Mouse (Mus musculus): ENCODE measurements around the gene Exoc3l.
A peak's percentile ranks its signal among the peaks of the same experiment; 100 is the strongest.
"Not testable (repeated sequence)": the region's sequence is repeated elsewhere in the genome, so short reads cannot be mapped to it uniquely, and the experiment has no call there.

Gene Exoc3l

DNA sequence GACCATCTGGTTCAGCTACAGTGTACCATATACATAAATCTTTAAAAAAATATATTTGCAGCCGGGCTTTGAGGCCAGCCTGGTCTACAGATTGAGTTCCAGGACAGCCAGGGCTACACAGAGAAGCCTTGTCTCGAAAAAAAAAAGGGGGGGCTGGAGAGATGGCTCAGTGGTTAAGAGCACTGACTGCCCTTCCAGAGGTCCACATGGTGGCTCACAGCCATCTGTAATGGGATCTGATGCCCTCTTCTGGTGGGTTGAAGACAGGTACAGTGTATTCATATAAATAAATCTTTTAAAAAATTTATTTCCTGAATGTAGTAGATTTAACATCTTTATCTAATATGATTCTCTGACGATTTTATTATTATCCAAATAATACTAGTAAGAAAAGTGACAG is 4.1 kb downstream of the Exoc3l start:
- DNase-seq (ENCODE audit: low spot score) = not testable (repeated sequence)

DNA sequence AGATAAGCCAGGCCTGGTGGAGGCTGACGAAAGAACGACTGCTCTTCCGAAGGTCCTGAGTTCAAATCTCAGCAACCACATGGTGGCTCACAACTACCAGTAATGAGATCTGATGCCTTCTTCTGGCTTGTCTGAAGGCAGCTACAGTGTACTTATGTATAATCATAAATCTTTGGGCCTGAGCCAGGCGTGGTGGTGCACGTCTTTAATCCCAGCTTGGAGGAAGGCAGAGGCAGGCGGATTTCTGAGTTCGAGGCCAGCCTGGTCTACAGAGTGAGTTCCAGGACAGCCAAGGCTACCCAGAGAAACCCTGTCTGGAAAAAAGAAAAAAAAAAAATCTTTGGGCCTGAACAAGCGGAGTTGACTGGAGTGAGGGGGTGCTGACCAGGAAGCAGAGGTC is 4.5 kb downstream of the Exoc3l start:
- not testable (repeated sequence) for DNase-seq (ENCODE audit: low spot score)

DNA sequence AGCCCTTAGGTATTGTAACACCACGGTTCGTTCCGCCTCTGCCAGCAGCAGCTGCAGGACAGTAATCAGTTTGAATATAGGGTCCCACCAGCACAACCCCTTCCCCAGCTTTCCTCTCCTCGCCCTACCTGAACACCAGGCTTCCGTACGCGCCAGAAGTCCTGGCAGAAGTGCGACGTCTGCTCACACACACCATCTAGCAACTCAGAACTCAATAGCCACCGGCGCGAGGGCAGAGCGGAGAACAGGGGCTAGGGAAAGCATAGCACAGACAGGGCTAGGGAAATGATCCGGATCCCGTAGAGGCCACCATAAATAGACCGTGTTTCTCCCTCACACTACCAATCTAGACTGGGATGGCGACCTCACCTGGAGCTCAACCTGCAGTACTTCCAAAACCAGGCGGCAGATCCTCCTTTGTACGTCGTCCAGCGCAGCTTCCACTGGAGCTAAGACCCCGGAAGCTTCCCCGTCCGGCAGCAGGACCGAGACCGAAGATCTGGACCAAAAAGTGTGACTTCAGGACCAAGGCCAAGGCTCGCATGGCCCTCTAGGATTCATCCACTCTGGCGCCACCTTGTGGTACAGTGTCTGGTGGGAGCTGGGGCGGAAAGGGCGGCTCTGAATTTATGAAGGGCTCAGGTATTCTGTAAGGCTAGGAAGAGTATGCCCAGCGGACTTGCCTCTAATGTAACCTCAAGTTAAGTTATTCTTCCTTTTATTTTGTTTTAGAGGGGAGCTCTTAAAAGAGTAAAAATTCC is 5.2 kb downstream of the Exoc3l start:
- DNase-seq (ENCODE audit: low spot score) = peak; percentile 90

GRCm38 (mm10) chr8:105289805-105290460 is 6.0 kb downstream of the Exoc3l start, which contains the start of gene 4931428F04Rik:
TSS of gene 4931428F04Rik (minus strand) at chr8:105289864.
- DNase-seq (ENCODE audit: low spot score) = no peak

GRCm38 (mm10) chr8:105288958-105289732 is 6.8 kb downstream of the Exoc3l start:
- peak; percentile 78 for DNase-seq (ENCODE audit: low spot score)

- no peak for DNase-seq (ENCODE audit: low spot score)
These were observed 7.7 kb downstream of the Exoc3l start for GRCm38 (mm10) chr8:105288231-105288630.

DNA sequence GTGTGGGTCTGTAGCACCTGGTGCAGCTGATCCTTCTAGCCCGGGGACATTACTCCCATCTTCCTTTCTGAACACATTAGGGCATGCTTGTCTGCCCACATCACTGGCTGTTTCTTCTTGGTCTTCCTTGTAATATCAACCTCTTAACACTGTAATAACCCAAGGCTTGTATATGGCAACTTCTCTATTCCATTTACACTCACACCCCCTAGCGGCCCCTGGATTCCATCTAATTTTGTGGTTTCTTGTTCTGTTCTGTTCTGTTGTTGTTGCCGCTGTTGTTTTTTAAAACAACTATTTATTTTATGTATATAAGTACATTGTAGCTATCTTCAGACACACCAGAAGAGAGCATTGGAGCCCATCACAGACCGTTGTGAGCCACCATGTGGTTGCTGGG is 9.0 kb downstream of the Exoc3l start:
- no peak for DNase-seq (ENCODE audit: low spot score)

DNA sequence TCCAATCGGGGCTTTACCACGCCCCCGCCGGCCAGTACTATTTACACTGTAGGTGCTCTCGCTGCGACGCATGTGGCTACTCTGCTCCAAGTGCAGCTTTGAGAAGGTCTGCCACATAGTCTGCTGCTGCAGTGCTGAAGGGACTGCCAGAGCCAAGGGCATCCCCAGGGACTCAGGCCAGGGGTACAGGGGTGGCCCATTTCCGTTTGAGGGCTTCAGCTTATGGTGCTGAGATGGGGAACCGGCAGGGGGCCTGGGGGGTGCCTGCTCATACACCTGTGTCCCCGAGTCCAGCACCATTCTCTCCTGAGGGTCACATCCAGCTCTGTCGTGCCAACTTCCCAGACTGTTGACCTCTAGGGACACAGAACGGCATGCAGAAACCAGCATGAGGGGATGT is 10.4 kb downstream of the Exoc3l start:
- no peak for DNase-seq (ENCODE audit: low spot score)

- DNase-seq (ENCODE audit: low spot score) = no peak
These were observed 12.8 kb downstream of the Exoc3l start for GRCm38 (mm10) chr8:105283074-105283473.

- no peak for DNase-seq (ENCODE audit: low spot score)
These were observed 13.7 kb downstream of the Exoc3l start for GRCm38 (mm10) chr8:105282239-105282638.

- no peak for DNase-seq (ENCODE audit: low spot score)
These were observed 14.1 kb downstream of the Exoc3l start for GRCm38 (mm10) chr8:105281821-105282220.

DNA sequence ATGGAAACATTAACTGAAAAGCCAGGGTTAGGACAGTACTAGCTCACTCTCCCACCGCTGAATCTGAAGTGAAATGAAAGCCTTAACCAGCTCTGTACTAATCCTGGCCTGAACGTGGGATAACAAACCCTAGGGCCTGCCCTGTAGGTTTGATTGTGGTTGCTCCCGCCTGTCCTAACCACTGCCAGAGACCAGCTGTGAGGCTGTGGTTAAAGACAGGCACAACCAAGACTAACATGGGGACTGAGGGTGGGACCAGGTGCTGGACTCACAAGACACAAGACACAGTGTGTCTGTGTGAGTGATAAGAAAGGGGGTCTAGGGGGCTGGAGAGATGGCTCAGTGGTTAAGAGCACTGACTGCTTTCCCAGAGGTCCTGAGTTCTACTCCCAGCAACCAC is 15.3 kb downstream of the Exoc3l start:
- no peak for DNase-seq (ENCODE audit: low spot score)

DNA sequence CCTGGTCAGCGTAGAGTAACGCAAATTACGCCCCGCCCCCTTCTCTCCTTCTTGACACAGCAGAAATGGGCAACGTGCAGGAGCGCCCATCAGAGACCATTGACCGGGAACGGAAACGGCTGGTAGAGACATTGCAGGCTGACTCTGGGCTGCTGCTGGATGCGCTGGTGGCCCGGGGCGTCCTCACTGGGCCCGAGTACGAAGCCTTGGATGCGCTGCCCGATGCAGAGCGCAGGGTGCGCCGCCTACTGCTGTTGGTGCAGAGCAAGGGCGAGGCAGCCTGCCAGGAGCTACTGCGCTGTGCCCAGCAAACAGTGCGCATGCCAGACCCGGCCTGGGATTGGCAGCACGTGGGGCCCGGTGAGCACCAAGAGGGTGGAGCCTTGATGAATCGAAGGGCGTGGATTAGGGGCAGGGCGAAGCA is 17.0 kb downstream of the Exoc3l start:
- no peak for DNase-seq (ENCODE audit: low spot score)

DNA sequence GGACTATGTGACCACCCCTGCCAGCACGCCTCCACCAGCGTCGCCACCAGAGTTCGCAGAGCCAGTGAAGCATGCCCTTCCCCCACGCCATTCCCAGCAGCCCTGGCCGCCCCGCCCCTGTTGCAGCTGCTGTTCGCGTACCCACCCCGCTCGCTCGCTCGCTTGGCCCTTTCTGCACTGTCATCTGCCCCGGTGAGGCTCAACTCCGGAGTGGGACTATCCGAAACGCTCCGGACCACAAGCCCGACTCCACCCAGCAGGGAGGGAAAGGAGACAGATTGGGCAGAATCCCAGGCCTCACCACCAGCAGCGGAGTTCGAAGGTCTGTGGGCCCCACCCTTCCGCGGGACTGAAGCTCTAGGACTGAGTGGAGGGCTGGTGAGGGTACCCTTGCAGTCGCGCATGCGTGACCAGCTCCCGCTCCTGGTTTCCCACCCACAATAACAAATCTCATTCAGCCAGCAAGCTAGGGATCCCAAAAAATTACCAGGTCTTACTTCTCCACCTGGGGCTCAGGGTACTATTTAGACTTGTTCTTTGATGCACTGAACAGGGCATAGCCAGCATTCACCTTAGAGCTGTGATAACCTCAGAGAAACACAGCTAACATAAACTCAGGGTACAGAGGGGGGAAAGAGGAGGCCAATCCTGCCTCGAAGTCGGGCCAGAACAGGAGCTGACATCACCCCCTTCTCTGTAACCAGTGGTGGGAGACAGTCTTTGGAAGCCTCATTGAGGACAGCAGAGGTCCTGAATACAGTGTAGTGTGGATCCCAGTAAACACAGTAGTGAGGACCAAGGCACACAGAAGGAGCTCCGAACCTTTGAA is 19.4 kb downstream of the Exoc3l start:
- DNase-seq (ENCODE audit: low spot score) = no peak

GRCm38 (mm10) chr8:105275840-105276239 is 20.1 kb downstream of the Exoc3l start, which contains the start of gene Nol3:
TSS of gene Nol3 (plus strand) at chr8:105276140.
- no peak for DNase-seq (ENCODE audit: low spot score)

DNA sequence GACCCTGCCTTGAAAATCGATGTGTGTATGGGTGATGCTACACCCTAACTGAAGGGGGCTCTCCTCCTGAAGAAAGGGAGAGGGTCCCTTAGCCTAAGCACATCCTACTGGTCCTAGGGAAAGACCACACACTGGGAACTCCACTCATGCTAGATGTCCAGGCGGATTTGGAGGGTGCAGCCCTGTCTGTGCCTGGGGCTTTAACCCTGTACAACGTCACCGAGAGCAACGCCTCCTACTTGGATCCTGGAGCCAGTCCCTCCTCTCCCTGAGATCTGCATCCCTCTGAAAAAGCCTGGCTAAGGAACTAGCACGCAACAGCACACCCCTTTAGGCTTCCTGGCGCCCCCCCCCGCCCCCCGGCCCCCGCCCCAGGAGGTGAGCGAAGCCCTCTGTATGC is 20.5 kb downstream of the Exoc3l start:
- DNase-seq (ENCODE audit: low spot score) = no peak

DNA sequence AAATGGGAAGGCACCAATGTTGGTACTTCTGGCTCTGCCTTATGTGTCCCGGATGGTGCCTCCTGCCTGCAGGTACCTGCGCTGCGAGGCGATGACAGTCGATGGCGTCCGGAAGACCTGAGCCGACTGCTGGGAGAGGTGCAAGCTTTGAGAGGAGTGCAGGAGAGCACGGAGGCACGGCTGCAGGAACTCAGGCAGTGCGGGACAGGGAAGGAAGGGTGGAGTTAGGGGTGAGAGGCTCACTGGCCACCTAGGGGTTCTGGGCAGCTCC is 25.1 kb downstream of the Exoc3l start:
- no peak for DNase-seq (ENCODE audit: low spot score)

DNA sequence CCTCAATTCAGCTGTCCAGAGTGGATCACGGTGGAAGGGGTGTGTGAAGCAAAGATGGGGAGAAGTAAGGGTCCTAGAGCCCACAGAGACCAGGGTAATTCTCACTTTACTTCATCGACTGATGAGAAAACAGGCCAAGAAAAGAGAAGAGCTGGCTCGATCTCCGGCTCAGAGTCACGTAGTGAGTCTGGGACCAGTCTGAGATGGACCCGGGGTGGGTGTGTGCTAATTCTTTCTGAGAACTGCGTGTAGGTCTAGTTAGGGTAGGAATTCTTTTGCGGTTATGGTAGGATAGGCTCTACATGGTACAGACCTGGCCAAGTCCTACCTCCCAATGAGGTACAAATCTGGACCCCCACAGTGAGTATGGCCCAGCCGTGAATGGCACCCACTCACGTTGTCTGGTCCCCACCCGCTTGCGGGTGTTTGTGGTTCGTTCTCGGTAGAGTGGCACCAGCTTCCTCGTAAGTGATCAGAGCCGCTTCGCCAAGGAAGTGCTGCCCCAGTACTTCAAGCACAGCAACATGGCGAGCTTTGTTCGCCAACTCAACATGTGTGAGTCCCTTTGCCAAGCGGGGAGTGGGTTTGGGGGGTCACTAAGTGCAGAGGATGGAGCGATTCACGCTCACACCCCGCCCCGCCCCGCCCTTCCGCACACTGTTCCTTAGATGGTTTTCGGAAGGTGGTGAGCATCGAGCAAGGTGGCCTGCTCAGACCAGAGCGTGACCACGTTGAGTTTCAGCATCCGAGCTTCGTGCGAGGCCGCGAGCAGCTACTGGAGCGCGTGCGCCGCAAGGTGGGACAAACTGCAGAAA is 25.6 kb downstream of the Exoc3l start:
- DNase-seq (ENCODE audit: low spot score) = no peak

- no peak for DNase-seq (ENCODE audit: low spot score)
These were observed 26.4 kb downstream of the Exoc3l start, which contains the start of gene Hsf4 for GRCm38 (mm10) chr8:105269461-105269947. TSS of gene Hsf4 (plus strand) at chr8:105269801.

GRCm38 (mm10) chr8:105269075-105269458 is 26.8 kb downstream of the Exoc3l start:
- DNase-seq (ENCODE audit: low spot score) = no peak

Measured in ovary, postnatal 10 days (tissue).